Mouse (Mus musculus) intestine, embryonic 16.5 days (tissue): ENCODE measurements around the gene Evl. TPM values are rescaled to one million over a fixed set of nuclear protein-coding genes. Genes with fewer than 3 reads are reported as not detected.

Experiments used
- ATAC-seq: fragments of 200-750 bp; cut with Nextera tagmentation; 2 replicates; pipeline ENCODE4 v1.8.0; 2017; ENCODE audit warnings: moderate TSS enrichment, moderate library complexity
- H3K27ac ChIP-seq: fragments of 300-500 bp; sonication (generic); 2 replicates; pipeline ENCODE4 v1.5.1; 2014; ENCODE audit warnings: mild to moderate bottlenecking, low read length
- H3K27me3 ChIP-seq: fragments of 300-500 bp; sonication (generic); replicated peaks from 2 replicates; pipeline ENCODE4 v1.6.1; 2014; ENCODE audit warnings: low read length, control low read depth, mixed read lengths; ENCODE audit not compliant: control insufficient read depth, insufficient read depth
- H3K36me3 ChIP-seq: fragments of 300-500 bp; sonication (generic); 2 replicates; pipeline ENCODE4 v1.6.1; 2014; ENCODE audit warnings: low read length, control low read depth; ENCODE audit not compliant: control insufficient read depth, insufficient read depth
- H3K4me1 ChIP-seq: fragments of 300-500 bp; sonication (generic); 2 replicates; pipeline ENCODE4 v1.6.1; 2014; ENCODE audit warnings: low read length, control low read depth, mixed read lengths; ENCODE audit not compliant: control insufficient read depth, insufficient read depth
- H3K4me2 ChIP-seq: fragments of 300-500 bp; sonication (generic); 2 replicates; pipeline ENCODE4 v1.6.1; 2014; ENCODE audit warnings: low read depth, low read length, control low read depth
- H3K4me3 ChIP-seq: fragments of 300-500 bp; sonication (generic); 2 replicates; pipeline ENCODE4 v1.5.1; 2014; ENCODE audit warnings: mild to moderate bottlenecking, low read length
- H3K9ac ChIP-seq: fragments of 300-500 bp; sonication (generic); 2 replicates; pipeline ENCODE4 v1.6.1; 2014; ENCODE audit warnings: low read depth, low read length
- H3K9me3 ChIP-seq: fragments of 300-500 bp; sonication (generic); 2 replicates; pipeline ENCODE4 v1.6.1; 2016; ENCODE audit warnings: low read length, control low read depth; ENCODE audit not compliant: control insufficient read depth
- WGBS: fragments of 180-500 bp; shearing (Covaris S2); extraction: QIAGEN DNeasy Blood & Tissue Kit; methylation state at CpG from one replicate; pipeline ENCODE4 v1.1.7; 2014; 5-methylcytosine and 5-hydroxymethylcytosine counted together
- polyA plus RNA-seq: library from polyadenylated mRNA; unstranded; fragments of >200 nt; fragmentation: Nextera tagmentation; extraction: Ambion mirVana; gene quantifications from 2 replicates; pipeline ENCODE4 v1.2.1, GENCODE M21; 2015

Evl gene
- polyA plus RNA-seq, 1 experiment from 2014 or later, result 23.7 TPM

GRCm38 (mm10) chr12:108579156-108579871, 24.8 kb downstream of the Evl start:
- Histone ChIP-seq H3K9me3 (no peaks in the 10 kb centered on the region), H3K9ac (no peak overlapping the region), H3K36me3 (0 out of 2 replicates have a peak, but pooled peaks cover 3% of the 10 kb centered on the region), H3K4me3 (no peak overlapping the region), H3K4me2 (no peak overlapping the region), H3K4me1 (no peaks in the 10 kb centered on the region), H3K27ac (no peak overlapping the region), H3K27me3 (no peaks in the 10 kb centered on the region)
- no peak for ATAC-seq
- 74% methylated on average over 7 of the region's 7 CpGs for WGBS

- Histone ChIP-seq H3K36me3 (no peaks in the 10 kb centered on the region; the same call in 1 of the 2 replicates), H3K9ac (no peak overlapping the region), H3K27ac (no peak overlapping the region), H3K4me1 (no peaks in the 10 kb centered on the region), H3K4me3 (no peak overlapping the region), H3K9me3 (no peaks in the 10 kb centered on the region; the same call in 1 of the 2 replicates), H3K4me2 (no peak overlapping the region), H3K27me3 (no peaks in the 10 kb centered on the region)
- ATAC-seq, result no peak
- WGBS, result 79% methylated on average over 1 of the region's 1 CpGs
Measured at GRCm38 (mm10) chr12:108583775-108584174, 29.3 kb downstream of the Evl start.

- no peaks in the 10 kb centered on the region for H3K4me1 ChIP-seq
- WGBS, result 71% methylated on average over 2 of the region's 2 CpGs
- ATAC-seq, result no peak
- no peaks in the 10 kb centered on the region; the same call in 1 of the 2 replicates for H3K36me3 ChIP-seq
- H3K9ac ChIP-seq, result no peak overlapping the region
- no peaks in the 10 kb centered on the region for H3K9me3 ChIP-seq
- H3K27ac ChIP-seq, result no peak overlapping the region
- H3K4me3 ChIP-seq, result no peak overlapping the region
- no peak overlapping the region for H3K4me2 ChIP-seq
- no peaks in the 10 kb centered on the region for H3K27me3 ChIP-seq
Measured at GRCm38 (mm10) chr12:108590131-108590530, 35.6 kb downstream of the Evl start.

GRCm38 (mm10) chr12:108591586-108591985, 37.1 kb downstream of the Evl start:
- H3K27me3 ChIP-seq, result no peaks in the 10 kb centered on the region
- WGBS, result 75% methylated on average over 5 of the region's 5 CpGs
- no peaks in the 10 kb centered on the region for H3K36me3 ChIP-seq
- no peak overlapping the region for H3K9ac ChIP-seq
- ATAC-seq, result no peak
- no peak overlapping the region for H3K4me2 ChIP-seq
- H3K9me3 ChIP-seq, result no peaks in the 10 kb centered on the region
- no peak overlapping the region for H3K4me3 ChIP-seq
- no peak overlapping the region for H3K27ac ChIP-seq
- no peaks in the 10 kb centered on the region for H3K4me1 ChIP-seq

- H3K4me3 ChIP-seq, result no peak overlapping the region
- no peaks in the 10 kb centered on the region for H3K4me1 ChIP-seq
- H3K36me3 ChIP-seq, result no peaks in the 10 kb centered on the region
- H3K4me2 ChIP-seq, result no peak overlapping the region
- H3K9me3 ChIP-seq, result no peaks in the 10 kb centered on the region
- WGBS, result 81% methylated on average over 6 of the region's 6 CpGs
- no peak overlapping the region for H3K9ac ChIP-seq
- no peaks in the 10 kb centered on the region for H3K27me3 ChIP-seq
- no peak for ATAC-seq
- no peak overlapping the region for H3K27ac ChIP-seq
Measured at GRCm38 (mm10) chr12:108592866-108593265, 38.3 kb downstream of the Evl start.

- no peaks in the 10 kb centered on the region for H3K27me3 ChIP-seq
- H3K9me3 ChIP-seq, result no peaks in the 10 kb centered on the region
- no peak overlapping the region for H3K27ac ChIP-seq
- WGBS, result 73% methylated on average over 4 of the region's 4 CpGs
- H3K4me2 ChIP-seq, result no peak overlapping the region
- peaks cover 6% of the 10 kb centered on the region for H3K4me1 ChIP-seq
- no peak overlapping the region for H3K9ac ChIP-seq
- no peaks in the 10 kb centered on the region for H3K36me3 ChIP-seq
- no peak overlapping the region for H3K4me3 ChIP-seq
- ATAC-seq, result no peak
Measured at GRCm38 (mm10) chr12:108600864-108601263, 46.3 kb downstream of the Evl start.

GRCm38 (mm10) chr12:108601326-108601725, 46.8 kb downstream of the Evl start:
- H3K27me3 ChIP-seq, result no peaks in the 10 kb centered on the region
- no peak overlapping the region for H3K27ac ChIP-seq
- no peak overlapping the region for H3K9ac ChIP-seq
- no peak overlapping the region for H3K4me2 ChIP-seq
- 79% methylated on average over 8 of the region's 8 CpGs for WGBS
- H3K9me3 ChIP-seq, result no peaks in the 10 kb centered on the region
- no peak for ATAC-seq
- peaks cover 6% of the 10 kb centered on the region for H3K4me1 ChIP-seq
- no peak overlapping the region for H3K4me3 ChIP-seq
- no peaks in the 10 kb centered on the region for H3K36me3 ChIP-seq

GRCm38 (mm10) chr12:108604546-108604945, 50.0 kb downstream of the Evl start:
- Histone ChIP-seq H3K4me3 (no peak overlapping the region), H3K4me1 (peaks cover 6% of the 10 kb centered on the region), H3K9ac (no peak overlapping the region), H3K27ac (no peak overlapping the region), H3K36me3 (no peaks in the 10 kb centered on the region), H3K27me3 (no peaks in the 10 kb centered on the region), H3K4me2 (no peak overlapping the region), H3K9me3 (no peaks in the 10 kb centered on the region)
- ATAC-seq, result no peak

- no peak overlapping the region for H3K9ac ChIP-seq
- peak; percentile 58; the same call in 1 of the 2 replicates for ATAC-seq
- no peak overlapping the region for H3K27ac ChIP-seq
- 51% methylated on average over 12 of the region's 12 CpGs for WGBS
- no peaks in the 10 kb centered on the region for H3K36me3 ChIP-seq
- no peak overlapping the region for H3K4me2 ChIP-seq
- H3K27me3 ChIP-seq, result no peaks in the 10 kb centered on the region
- H3K4me3 ChIP-seq, result no peak overlapping the region
- H3K4me1 ChIP-seq, result peaks cover 3% of the 10 kb centered on the region
- no peaks in the 10 kb centered on the region for H3K9me3 ChIP-seq
Measured at GRCm38 (mm10) chr12:108605521-108606281, 51.2 kb downstream of the Evl start.
